Mouse (Mus musculus): ENCODE measurements around the gene Grm1.
"Not testable (repeated sequence)": the region's sequence is repeated elsewhere in the genome, so short reads cannot be mapped to it uniquely, and the experiment has no call there.

Grm1 gene

DNA sequence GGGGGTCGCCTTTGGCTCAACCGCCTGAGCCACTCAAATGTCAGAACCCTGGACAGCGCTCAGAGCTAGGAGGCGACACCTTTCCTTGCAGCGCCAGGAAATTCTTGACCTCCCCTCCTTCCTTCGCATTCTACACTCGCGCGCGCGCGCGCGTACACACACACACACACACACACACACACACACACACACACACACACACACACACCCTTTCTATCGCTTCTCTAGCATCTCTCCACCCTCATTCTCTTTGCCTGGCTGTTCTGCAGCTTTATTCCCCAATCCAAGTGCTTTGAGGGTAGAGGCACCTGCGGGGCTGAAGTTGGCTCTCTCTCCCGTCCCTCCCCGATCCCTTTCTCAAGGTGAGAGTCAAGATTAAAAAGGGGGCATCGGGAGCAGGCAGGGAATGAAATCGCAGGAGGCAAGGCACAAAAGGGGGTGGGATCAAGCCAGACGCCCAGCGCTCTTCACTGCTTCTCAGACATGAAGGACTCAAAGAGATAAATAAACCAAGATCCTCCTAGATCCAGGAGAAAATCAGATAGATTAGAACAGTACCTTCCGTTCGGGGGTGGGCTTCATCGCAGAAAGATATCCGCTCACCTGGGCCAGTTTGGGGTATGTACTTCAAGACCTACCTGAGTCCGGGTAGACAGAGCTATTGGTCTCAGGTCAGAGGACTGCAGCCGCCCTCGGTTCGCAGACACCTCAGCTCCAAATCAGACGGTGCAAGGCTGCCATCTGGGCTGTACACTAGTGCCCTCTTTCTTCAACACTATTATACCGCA, at the start of gene Grm1:
Gene Grm1, minus strand, starts transcription at position 746 of the 788 bp plus-strand sequence.
- no peak for DNase-seq (ENCODE audit: low spot score)

GRCm38 (mm10) chr10:11121781-11122180, 39.6 kb upstream of the Grm1 start:
- DNase-seq (ENCODE audit: low spot score): no peak

- DNase-seq (ENCODE audit: low spot score): no peak
These were observed 16.4 kb upstream of the Grm1 start for GRCm38 (mm10) chr10:11098475-11099044.

DNA sequence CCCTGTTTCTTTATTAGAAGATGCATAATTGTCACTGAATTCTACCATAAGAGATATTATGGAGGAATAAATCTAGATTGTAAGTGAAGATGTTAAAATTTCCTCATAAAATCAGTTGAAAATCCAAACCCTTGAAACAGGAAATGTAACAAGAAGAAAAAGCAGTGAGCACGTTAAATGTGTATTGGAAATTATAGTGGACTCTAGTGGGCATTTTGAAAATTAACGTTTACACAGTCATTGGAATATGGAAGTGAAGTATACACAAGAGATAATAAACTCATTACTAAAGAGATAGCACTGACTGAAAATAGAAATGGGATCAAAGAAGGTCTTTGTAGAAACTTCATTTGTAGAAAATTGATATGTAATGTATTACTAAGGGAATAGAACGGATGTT, 4.2 kb upstream of the Grm1 start:
- DNase-seq (ENCODE audit: low spot score): no peak

DNA sequence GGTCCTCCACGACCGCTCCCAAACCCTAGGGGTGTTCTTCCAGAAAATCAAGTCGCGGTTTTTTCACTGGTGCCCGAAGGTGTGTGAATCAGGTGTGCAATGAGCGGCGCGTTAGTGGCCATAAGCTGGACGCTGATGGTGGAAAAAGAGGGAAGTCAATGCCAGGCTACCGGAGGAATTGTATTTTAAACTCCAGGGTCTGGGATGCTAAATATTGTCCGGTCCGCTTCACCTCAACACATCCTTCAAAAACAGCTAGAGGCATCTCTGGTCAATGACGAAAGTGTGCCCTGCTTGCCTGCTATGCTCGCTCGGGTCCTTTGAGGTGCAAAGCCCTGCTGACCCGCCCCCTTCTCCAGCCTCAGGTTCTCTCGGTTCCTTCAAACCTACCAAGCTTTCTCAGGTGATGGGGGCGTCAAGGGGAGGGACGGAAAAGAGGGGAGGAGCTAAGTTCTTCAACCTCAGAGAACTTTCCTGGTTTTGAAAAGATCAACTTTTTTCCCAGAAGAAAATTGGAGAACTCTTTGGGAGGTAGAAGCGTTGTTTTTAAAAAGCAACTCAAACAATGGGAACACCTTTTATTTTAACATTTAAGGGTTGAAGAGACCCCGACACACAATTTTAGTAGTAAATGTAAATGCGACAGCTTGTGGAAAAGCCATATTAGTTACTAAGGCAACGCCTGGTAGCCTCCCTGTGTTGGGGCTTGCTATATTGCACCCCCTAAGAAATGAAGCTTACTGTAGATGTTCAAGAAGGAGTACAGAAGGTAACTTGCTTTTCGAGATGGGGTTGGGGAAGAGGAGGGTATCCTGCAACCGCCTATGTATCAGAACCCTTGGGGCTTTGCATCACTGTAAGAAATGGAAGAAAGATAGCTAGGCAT, 1.2 kb downstream of the Grm1 start:
- DNase-seq (ENCODE audit: low spot score): no peak

- DNase-seq (ENCODE audit: low spot score): no peak
These were observed 2.0 kb downstream of the Grm1 start for GRCm38 (mm10) chr10:11080013-11080724.

DNA sequence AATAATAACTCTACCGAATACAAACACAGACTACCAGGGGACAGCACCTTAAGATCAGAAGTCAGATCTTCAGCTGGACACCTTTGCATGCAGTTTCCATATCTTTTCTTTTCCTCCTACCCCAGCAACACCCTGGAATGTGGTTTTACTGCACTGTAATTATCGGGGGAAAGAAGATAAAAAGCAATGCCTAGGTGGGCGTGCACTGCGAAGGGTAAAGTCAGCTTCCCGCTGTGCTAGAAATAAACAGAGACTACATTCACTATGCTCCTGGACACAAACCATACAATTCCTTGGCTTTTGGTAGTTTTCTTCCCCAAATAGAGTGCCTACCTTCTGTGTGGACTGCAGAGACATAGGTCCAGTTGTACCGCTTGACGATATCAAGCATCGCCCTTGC, 2.6 kb downstream of the Grm1 start:
- no peak for DNase-seq (ENCODE audit: low spot score)

DNA sequence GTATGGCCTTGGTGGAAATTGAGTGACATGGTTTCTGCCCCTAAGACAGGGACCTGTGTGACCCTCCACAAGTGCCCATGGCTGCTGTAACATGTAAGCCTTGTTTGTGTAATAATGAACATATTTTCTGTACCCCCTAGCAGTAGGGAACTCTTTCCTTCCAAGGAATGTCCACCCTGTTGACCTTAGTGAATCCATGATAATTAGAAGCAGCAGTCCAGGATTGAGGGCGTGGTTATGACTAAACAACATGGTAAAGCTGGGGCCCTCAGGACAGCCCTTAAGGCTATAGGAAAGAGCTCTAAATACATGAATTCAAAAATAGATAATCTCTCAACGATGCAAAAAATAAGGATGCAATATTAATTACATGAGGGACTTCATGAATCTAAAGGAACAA, 17.0 kb downstream of the Grm1 start:
- DNase-seq (ENCODE audit: low spot score): no peak

DNA sequence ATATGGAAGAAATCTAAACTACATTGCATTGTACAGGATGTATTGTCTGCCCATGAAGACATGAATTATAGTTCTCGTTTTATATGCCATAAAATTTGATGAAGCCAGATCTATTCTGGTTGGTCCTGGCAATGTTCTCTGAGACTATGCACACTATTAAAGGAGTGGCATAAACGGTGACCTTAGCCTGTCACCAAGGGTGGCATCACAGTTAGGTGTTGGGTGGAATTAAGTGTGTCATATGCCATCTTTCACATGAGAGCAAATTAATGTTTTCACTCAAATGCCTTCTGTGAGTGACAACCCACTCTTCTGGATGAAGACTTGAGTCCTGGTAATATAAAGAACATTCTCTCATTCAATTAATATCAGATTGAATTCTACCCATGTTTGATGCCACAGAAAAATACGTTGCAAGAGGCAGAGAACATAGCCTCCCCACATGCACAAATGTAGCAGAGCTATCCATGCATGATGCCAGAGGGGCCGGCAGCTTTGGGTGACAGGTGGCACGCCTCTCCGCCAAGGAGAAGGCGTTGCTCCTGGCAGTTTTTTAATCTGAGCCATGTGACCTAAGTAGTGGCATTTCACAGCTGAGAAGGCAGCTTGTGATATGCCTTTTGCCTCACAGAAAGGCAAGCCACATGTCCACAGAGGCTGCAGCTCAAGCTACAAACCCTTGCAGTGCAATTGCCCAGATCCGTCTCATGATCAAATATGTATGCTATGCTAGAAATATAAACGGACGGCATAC, 20.7 kb downstream of the Grm1 start:
- DNase-seq (ENCODE audit: low spot score): no peak

- DNase-seq (ENCODE audit: low spot score): no peak
These were observed 32.8 kb downstream of the Grm1 start for GRCm38 (mm10) chr10:11049361-11049760.

- not testable (repeated sequence) for DNase-seq (ENCODE audit: low spot score)
These were observed 36.7 kb downstream of the Grm1 start for GRCm38 (mm10) chr10:11045421-11045820.

GRCm38 (mm10) chr10:11044455-11045106, 37.6 kb downstream of the Grm1 start:
- DNase-seq (ENCODE audit: low spot score): no peak

DNA sequence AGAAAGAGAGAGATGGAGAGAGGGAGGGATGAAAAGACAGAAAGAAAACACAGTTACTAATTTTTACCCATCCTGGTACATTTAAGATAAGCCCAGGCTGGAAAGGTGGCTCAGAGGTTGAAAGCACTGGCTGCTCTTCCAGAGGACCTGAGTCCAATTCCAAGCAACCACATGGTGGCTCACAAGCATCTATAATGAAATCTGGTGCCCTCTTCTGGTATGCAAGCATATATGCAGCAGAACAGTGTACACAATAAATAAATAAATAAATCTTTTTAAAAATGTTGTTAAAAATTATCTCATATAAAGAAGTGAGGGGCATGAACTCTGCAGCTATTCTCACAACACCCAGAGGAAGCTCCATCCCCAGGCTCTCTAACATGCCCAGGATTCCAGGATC, 42.8 kb downstream of the Grm1 start:
- no peak for DNase-seq (ENCODE audit: low spot score)

GRCm38 (mm10) chr10:11032221-11032620, 49.9 kb downstream of the Grm1 start:
- no peak for DNase-seq (ENCODE audit: low spot score)

DNA sequence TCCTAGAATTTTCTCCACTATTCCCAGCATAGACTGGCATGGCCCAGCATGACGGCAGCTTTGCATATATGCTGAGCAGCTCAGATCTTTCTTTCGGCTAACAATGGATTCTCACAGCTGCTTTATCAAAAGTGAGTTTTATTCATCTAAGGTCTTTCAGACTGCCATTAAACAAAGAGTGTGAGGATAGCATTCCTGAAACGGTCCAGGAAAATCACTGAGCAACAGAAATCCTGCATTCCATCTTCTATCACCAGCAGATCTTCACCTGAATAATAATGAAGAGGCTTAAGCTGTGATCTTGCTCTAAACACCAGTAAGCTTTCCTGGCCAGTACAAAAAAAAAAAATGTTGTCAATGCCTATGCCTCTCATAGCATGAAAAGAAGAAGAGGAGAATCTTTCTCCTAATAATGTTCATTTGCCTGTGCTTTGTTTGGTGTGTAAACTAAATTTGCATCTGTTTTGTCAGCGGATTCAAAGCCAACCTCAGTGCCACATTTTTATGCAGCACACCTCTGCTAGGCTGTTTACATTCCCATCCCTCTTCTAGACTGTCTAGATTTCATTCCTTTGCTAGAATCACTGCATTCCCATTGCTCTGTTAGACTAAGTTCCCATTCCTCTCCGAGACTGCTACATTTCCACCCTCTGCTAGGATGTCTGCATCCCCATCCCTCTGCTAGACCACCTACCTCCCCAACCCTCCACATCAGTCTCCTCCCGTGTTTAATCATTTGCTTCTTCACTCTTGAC, 56.2 kb downstream of the Grm1 start:
- no peak for DNase-seq (ENCODE audit: low spot score)

DNA sequence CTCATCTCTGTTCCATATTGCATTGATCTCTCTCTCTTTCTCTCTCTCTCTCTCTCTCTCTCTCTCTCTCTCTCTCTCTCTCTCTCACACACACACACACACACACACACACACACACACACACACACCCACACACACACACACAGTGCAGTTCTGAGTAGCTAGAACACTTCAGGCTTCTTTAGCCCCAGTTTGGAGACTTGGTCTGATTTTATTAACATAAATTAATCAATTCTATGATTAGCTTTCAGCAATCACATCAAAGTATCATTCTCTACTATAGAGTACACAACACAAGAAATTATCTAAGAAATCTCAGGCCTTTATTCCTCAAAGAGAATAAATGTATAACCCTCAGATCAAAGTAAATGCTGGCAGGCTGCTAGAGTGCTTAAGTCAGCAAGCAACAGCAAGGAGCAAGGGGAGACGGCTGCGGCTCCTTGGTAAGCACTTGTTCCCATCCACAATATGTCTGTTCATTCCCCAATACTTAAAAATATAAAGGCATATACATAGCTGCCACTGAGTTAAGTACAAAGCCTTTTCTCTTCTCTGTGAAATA, 63.1 kb downstream of the Grm1 start:
- DNase-seq (ENCODE audit: low spot score): no peak

- DNase-seq (ENCODE audit: low spot score): no peak
These were observed 68.5 kb downstream of the Grm1 start for GRCm38 (mm10) chr10:11013653-11014052.

GRCm38 (mm10) chr10:10996766-10997165, 85.4 kb downstream of the Grm1 start:
- no peak for DNase-seq (ENCODE audit: low spot score)

DNA sequence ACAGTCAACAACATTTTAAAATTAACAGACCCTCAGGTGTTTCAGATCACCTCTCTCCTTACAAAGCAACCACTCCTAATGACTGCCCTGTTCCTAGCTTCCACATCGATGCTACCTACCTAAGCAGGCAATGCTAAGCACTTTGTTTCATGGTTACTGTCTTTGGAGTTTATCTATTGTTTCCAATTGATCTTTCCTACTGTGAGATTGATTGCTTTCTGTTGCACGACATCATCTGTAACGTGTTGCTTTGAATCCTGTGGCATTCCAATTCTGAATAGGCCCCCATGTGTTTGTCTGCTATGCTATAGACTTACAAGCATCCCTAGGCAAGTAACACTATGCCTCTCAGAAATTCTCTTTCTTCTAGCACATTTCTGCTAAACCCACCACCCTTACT, 90.4 kb downstream of the Grm1 start:
- DNase-seq (ENCODE audit: low spot score): no peak

DNA sequence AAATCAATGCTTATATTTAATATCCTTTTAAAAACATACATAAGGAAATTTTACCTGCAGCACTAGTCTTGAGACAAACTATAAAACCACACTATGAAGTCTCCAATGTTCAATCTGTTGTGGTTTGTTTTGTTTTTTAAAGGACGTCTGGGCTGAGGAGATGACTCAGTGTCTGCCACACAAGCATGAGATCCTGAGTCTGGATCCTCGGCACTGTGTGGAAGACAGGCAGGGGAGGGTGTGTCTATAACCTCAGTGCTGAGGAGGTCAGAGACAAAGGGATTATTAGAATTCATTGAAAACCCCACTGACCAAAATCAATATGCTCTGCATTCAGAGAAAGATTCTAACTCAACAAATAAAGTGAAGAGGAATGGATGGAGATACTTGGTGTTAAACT, 110.8 kb downstream of the Grm1 start:
- DNase-seq (ENCODE audit: low spot score): no peak
